In genomic region chr9:103595190-103595837, GRCm38 (mm10) we compare ENCODE assay signal across 10 mouse cellular contexts.
DNase-seq lines count a peak whose midpoint lies in the region; ATAC-seq and TF ChIP-seq lines count a peak whose summit lies in the region.
"Had no signal": no experiment of that assay in that cellular context is flagged by ENCODE, and none has a peak within 500 bp of the region (broad histone marks: within the 10 kb centered on the region; RNA-seq: fewer than 3 reads in every experiment).

No protein-coding gene starts in this region.

- no peak overlapping the region for H3K4me2 ChIP-seq in midbrain, postnatal 0 days (ENCODE audit: low read depth, low read length, poor library complexity, severe bottlenecking)
- H3K4me2 ChIP-seq: embryonic facial prominence, embryonic 13.5 days had no signal

- peaks cover 26% of the 10 kb centered on the region for H3K4me1 ChIP-seq in forebrain, embryonic 10.5 days
- H3K4me1 ChIP-seq in midbrain, postnatal 0 days (ENCODE audit: insufficient read depth, low read length), result peaks cover 22% of the 10 kb centered on the region; the same call in 1 of the 2 replicates
- H3K4me1 ChIP-seq in heart, embryonic 10.5 days, result peaks cover 45% of the 10 kb centered on the region

- no peak overlapping the region for H3K4me3 ChIP-seq in forebrain, embryonic 10.5 days
- no peak overlapping the region for H3K4me3 ChIP-seq in layer of hippocampus, adult 2 months
- H3K4me3 ChIP-seq in midbrain, postnatal 0 days (ENCODE audit: low read depth, low read length), result no peak overlapping the region
- no peak overlapping the region for H3K4me3 ChIP-seq in heart, embryonic 10.5 days
- H3K4me3 ChIP-seq: embryonic facial prominence, embryonic 13.5 days had no signal

- no peak overlapping the region for H3K9ac ChIP-seq in midbrain, postnatal 0 days (replicated peaks; ENCODE audit: low read length, poor library complexity, severe bottlenecking)
- H3K9ac ChIP-seq: embryonic facial prominence, embryonic 13.5 days; liver, embryonic 14.5 days had no signal

- H3K9me3 ChIP-seq in forebrain, embryonic 10.5 days, result no peaks in the 10 kb centered on the region
- H3K9me3 ChIP-seq in midbrain, postnatal 0 days (ENCODE audit: low read length), result no peaks in the 10 kb centered on the region
- no peaks in the 10 kb centered on the region for H3K9me3 ChIP-seq in heart, embryonic 10.5 days
- H3K9me3 ChIP-seq: embryonic facial prominence, embryonic 13.5 days had no signal

- ATAC-seq in midbrain, postnatal 0 days (ENCODE audit: low FRiP score), result peak; percentile 89

- 64% methylated on average over 6 of the region's 6 CpGs for WGBS in forebrain, embryonic 10.5 days
- WGBS in midbrain, postnatal 0 days, result 18% methylated on average over 6 of the region's 6 CpGs
- WGBS in heart, embryonic 10.5 days, result 60% methylated on average over 6 of the region's 6 CpGs

- peak; percentile 82 to 84 for DNase-seq in cerebellum, postnatal 10 days
- no peak for DNase-seq in cerebellum, adult 8-10 months
- peak; percentile 82 for DNase-seq in forebrain, embryonic 10.5 days (ENCODE audit: extremely low spot score, low spot score)
- DNase-seq in layer of hippocampus, adult 2 months (ENCODE audit: low spot score in 2 of 2), result peak; percentile 63 to 79
- peak; percentile 93 for DNase-seq in midbrain, postnatal 0 days (ENCODE audit: low spot score)
- no peak for DNase-seq in spleen, postnatal 36 days (ENCODE audit: low spot score in 2 of 2)
- DNase-seq in ovary, postnatal 14 days (ENCODE audit: low spot score), result no peak
- no peak for DNase-seq in heart, embryonic 10.5 days (ENCODE audit: low spot score)

- TF ChIP-seq CTCF in layer of hippocampus, adult 2 months (conservative IDR thresholded peaks at IDR 0.05), result no peak
- peak; percentile 7; the same call in 1 of the 2 replicates for TF ChIP-seq CTCF in midbrain, postnatal 0 days (IDR thresholded peaks at IDR 0.05)

- no peaks in the 10 kb centered on the region for H3K27me3 ChIP-seq in forebrain, embryonic 10.5 days (ENCODE audit: poor library complexity, severe bottlenecking)
- no peaks in the 10 kb centered on the region for H3K27me3 ChIP-seq in midbrain, postnatal 0 days (ENCODE audit: insufficient read depth, low read length)
- no peaks in the 10 kb centered on the region for H3K27me3 ChIP-seq in heart, embryonic 10.5 days (ENCODE audit: insufficient read depth, poor library complexity, severe bottlenecking)
- H3K27me3 ChIP-seq: embryonic facial prominence, embryonic 13.5 days had no signal

- H3K36me3 ChIP-seq in forebrain, embryonic 10.5 days (replicated peaks), result no peaks in the 10 kb centered on the region
- H3K36me3 ChIP-seq in midbrain, postnatal 0 days (ENCODE audit: insufficient read depth, low read length), result no peaks in the 10 kb centered on the region
- peaks cover 24% of the 10 kb centered on the region for H3K36me3 ChIP-seq in heart, embryonic 10.5 days
- H3K36me3 ChIP-seq: embryonic facial prominence, embryonic 13.5 days had no signal

- H3K27ac ChIP-seq in forebrain, embryonic 10.5 days, result no peak overlapping the region
- peak overlapping the region; percentile 90 for H3K27ac ChIP-seq in layer of hippocampus, adult 2 months
- peak overlapping the region; percentile 65 for H3K27ac ChIP-seq in midbrain, postnatal 0 days (ENCODE audit: low read depth, low read length)
- no peak overlapping the region for H3K27ac ChIP-seq in heart, embryonic 10.5 days
- H3K27ac ChIP-seq: embryonic facial prominence, embryonic 13.5 days; liver, embryonic 14.5 days had no signal

Comparison
In these comparisons a context has a peak if more than half of its experiments do, and no peak if none do; other contexts are left out.
1. DNase-seq: peak in cerebellum, postnatal 10 days (2 of 2), forebrain, embryonic 10.5 days (single experiment), layer of hippocampus, adult 2 months (2 of 2) and midbrain, postnatal 0 days (single experiment); none in cerebellum, adult 8-10 months (single experiment), spleen, postnatal 36 days (0 of 2), ovary, postnatal 14 days (single experiment) and heart, embryonic 10.5 days (single experiment).
2. H3K27ac ChIP-seq: peak in layer of hippocampus, adult 2 months (single experiment) and midbrain, postnatal 0 days (single experiment); none in forebrain, embryonic 10.5 days (single experiment) and heart, embryonic 10.5 days (single experiment).